In genomic region chr6:92822006-92822405, GRCm38 (mm10) we compare ENCODE assay signal across 18 mouse cellular contexts. TPM values are rescaled to one million over a fixed set of nuclear protein-coding genes. Genes with fewer than 3 reads are reported as not detected.
"Had no signal": no experiment of that assay in that cellular context is flagged by ENCODE, and none has a peak within 500 bp of the region (broad histone marks: within the 10 kb centered on the region; RNA-seq: fewer than 3 reads in every experiment).

No protein-coding gene starts in this region.

- H3K27me3 ChIP-seq: limb, embryonic 13.5 days had no signal

- H3K4me3 ChIP-seq: layer of hippocampus, adult 2 months; limb, embryonic 13.5 days had no signal

- H3K4me2 ChIP-seq: limb, embryonic 13.5 days had no signal

- H3K27ac ChIP-seq: layer of hippocampus, adult 2 months; limb, embryonic 13.5 days; liver, embryonic 14.5 days had no signal

- ATAC-seq: midbrain, embryonic 16.5 days had no signal

- H3K4me1 ChIP-seq: limb, embryonic 13.5 days had no signal

- H3K9me3 ChIP-seq: limb, embryonic 13.5 days had no signal

- DNase-seq: kidney, postnatal 10 days; kidney, postnatal 4 days; left cerebral cortex, postnatal 4 days; lung, adult 18-20 months; lung, postnatal 36 days; right cerebral cortex, postnatal 14 days; thymus, adult 18-20 months; thymus, postnatal 14 days had no signal

- H3K9ac ChIP-seq: limb, embryonic 13.5 days; liver, embryonic 14.5 days had no signal

RNA-seq across cellular contexts. Expression of gene A730049H05Rik, which starts 5.7 kb away (rescaled TPM):
- total RNA-seq: left cerebral cortex, adult 18-20 months; left cerebral cortex, postnatal 10 days; liver, adult 2 months; megakaryocyte progenitor cell, adult 5-6 weeks had no signal
- polyA plus RNA-seq: liver, adult 2 months; urinary bladder, adult 2 months had no signal

RNA-seq across cellular contexts. Expression of gene Gm15737, which starts 47.2 kb away (rescaled TPM):
- total RNA-seq: layer of hippocampus, adult 2 months; layer of hippocampus, postnatal 10 days; left cerebral cortex, adult 18-20 months; left cerebral cortex, postnatal 10 days; left cerebral cortex, postnatal 4 days; liver, adult 2 months; megakaryocyte progenitor cell, adult 5-6 weeks had no signal
- polyA plus RNA-seq: liver, adult 2 months; liver, embryonic 14.5 days; midbrain, embryonic 16.5 days had no signal
